Mouse (Mus musculus) spleen, embryonic (tissue): ENCODE results near the gene Sidt1.

ENCODE experiments used
- CTCF ChIA-PET: fragments of 350-600 bp; sonication (Branson Sonifier 250); formaldehyde crosslinking; loops from one replicate; lab custom pipeline; 2022; lab: Charles Lee

Gene Sidt1

GRCm38 (mm10) chr16:44332861-44333284 is at the start of gene Sidt1:
Sidt1 (minus strand) TSS chr16:44333196.
- CTCF ChIA-PET, result interaction anchor here (0.6 kb wide), 1 partner anchor 160 kb away, joined by 6 read pairs; the partner anchor contains the start of gene Usf3

GRCm38 (mm10) chr16:44381578-44381977 is 48.6 kb upstream of the Sidt1 start:
- CTCF ChIA-PET, result no interaction called here

GRCm38 (mm10) chr16:44380006-44380405 is 47.0 kb upstream of the Sidt1 start:
- CTCF ChIA-PET, result no interaction called here

GRCm38 (mm10) chr16:44375459-44375858 is 42.5 kb upstream of the Sidt1 start:
- CTCF ChIA-PET, result interaction anchor here (0.6 kb wide), 1 partner anchor 1043 kb away, joined by 6 read pairs; no protein-coding TSS in a partner anchor

GRCm38 (mm10) chr16:44365522-44365921 is 32.5 kb upstream of the Sidt1 start:
- CTCF ChIA-PET, result no interaction called here

GRCm38 (mm10) chr16:44361921-44362890 is 29.2 kb upstream of the Sidt1 start:
- CTCF ChIA-PET, result interaction anchor here (0.6 kb wide), 1 partner anchor 40 kb away, joined by 4 read pairs; no protein-coding TSS in a partner anchor

GRCm38 (mm10) chr16:44357571-44358268 is 24.7 kb upstream of the Sidt1 start:
- CTCF ChIA-PET, result no interaction called here

GRCm38 (mm10) chr16:44356291-44356690 is 23.3 kb upstream of the Sidt1 start:
- CTCF ChIA-PET, result no interaction called here

- CTCF ChIA-PET, result interaction anchor here (1.1 kb wide), 1 partner anchor 799 kb away, joined by 4 read pairs; no protein-coding TSS in a partner anchor
Observed at GRCm38 (mm10) chr16:44349801-44350397, 16.9 kb upstream of the Sidt1 start.

GRCm38 (mm10) chr16:44347071-44347901 is 14.3 kb upstream of the Sidt1 start, which contains the start of gene Spice1:
Spice1 (plus strand) TSS chr16:44347121.
- CTCF ChIA-PET, result interaction anchor here (0.8 to 1.2 kb wide), 2 partner anchors 138 to 319 kb away, joined by 3 to 5 read pairs; no protein-coding TSS in a partner anchor

- CTCF ChIA-PET, result no interaction called here
Observed at GRCm38 (mm10) chr16:44337541-44337940, 4.5 kb upstream of the Sidt1 start.

- CTCF ChIA-PET, result interaction anchor here (0.6 kb wide), 1 partner anchor 98 kb away, joined by 8 read pairs; no protein-coding TSS in a partner anchor
Observed at GRCm38 (mm10) chr16:44331995-44332860, 768 bp downstream of the Sidt1 start.

GRCm38 (mm10) chr16:44331671-44331994 is 1.4 kb downstream of the Sidt1 start:
- CTCF ChIA-PET, result interaction anchor here (0.6 to 0.8 kb wide), 2 partner anchors 51 to 98 kb away, joined by 3 to 8 read pairs; no protein-coding TSS in a partner anchor

- CTCF ChIA-PET, result interaction anchor here (0.8 kb wide), 1 partner anchor 51 kb away, joined by 3 read pairs; no protein-coding TSS in a partner anchor
Observed at GRCm38 (mm10) chr16:44331154-44331553, 1.8 kb downstream of the Sidt1 start.

GRCm38 (mm10) chr16:44330657-44331056 is 2.3 kb downstream of the Sidt1 start:
- CTCF ChIA-PET, result no interaction called here

GRCm38 (mm10) chr16:44328644-44329043 is 4.4 kb downstream of the Sidt1 start:
- CTCF ChIA-PET, result interaction anchor here (0.7 kb wide), 1 partner anchor 35 kb away, joined by 3 read pairs; no protein-coding TSS in a partner anchor

GRCm38 (mm10) chr16:44320232-44320631 is 12.8 kb downstream of the Sidt1 start:
- CTCF ChIA-PET, result no interaction called here

GRCm38 (mm10) chr16:44316350-44316749 is 16.6 kb downstream of the Sidt1 start:
- CTCF ChIA-PET, result no interaction called here

- CTCF ChIA-PET, result no interaction called here
Observed at GRCm38 (mm10) chr16:44313422-44313821, 19.6 kb downstream of the Sidt1 start.
